Mouse (Mus musculus): ENCODE measurements around the gene Naaladl1. TPM values are rescaled to one million over a fixed set of nuclear protein-coding genes. Genes with fewer than 3 reads are reported as not detected.

Naaladl1 gene
- total and polyA plus RNA-seq, 3 experiments = 0.35 to 1.7 TPM; not detected in 1

DNA sequence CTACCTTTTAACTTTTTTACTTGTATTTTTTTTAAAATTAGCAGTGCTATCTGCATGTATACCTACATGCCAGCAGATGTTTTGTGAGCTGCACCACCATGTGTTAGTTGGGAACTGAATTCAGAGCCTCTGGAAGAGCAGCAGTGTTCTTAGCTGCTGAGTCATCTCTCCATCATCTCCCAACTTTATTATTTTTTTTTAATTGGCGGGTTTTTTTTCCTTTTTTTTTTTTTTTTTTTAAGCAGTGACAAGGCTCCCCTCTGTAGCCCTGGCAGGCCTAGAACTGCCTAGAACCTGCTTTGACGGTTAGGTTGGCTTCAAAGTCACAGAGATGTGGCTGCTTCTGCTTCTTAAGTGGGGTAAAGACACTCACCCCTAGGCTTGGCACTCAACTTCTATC, 19.3 kb downstream of the Naaladl1 start:
- Histone ChIP-seq H3K9me3 (replicated peaks; ENCODE audit: insufficient read depth, low read length) (no peaks in the 10 kb centered on the region), H3K4me1 (ENCODE audit: control insufficient read depth in 1 of 2, insufficient read depth in 2 of 2, low read length in 2 of 2) (peaks cover 3 to 7% of the 10 kb centered on the region in 2 experiments; a peak in 3 of 4 replicates), H3K79me2 (ENCODE audit: control insufficient read depth, insufficient read depth, low read length, poor library complexity) (peaks cover 1% of the 10 kb centered on the region; the same call in 1 of the 2 replicates), H3K27ac (ENCODE audit: control insufficient read depth, low read depth, low read length) (no peak overlapping the region), H3K27me3 (ENCODE audit: control insufficient read depth in 1 of 2, insufficient read depth in 2 of 2, low read length in 2 of 2) (no peaks in the 10 kb centered on the region), H3K36me3 (ENCODE audit: control insufficient read depth in 1 of 2, insufficient read depth in 2 of 2, low read length in 2 of 2) (peaks cover 0 to 12% of the 10 kb centered on the region in 2 experiments; a peak in 2 of 4 replicates), H3K9ac (ENCODE audit: control insufficient read depth, low read depth, low read length, poor library complexity, severe bottlenecking) (no peak overlapping the region), H3K4me3 (ENCODE audit: control insufficient read depth in 1 of 2, insufficient read depth in 1 of 2, low read depth in 2 of 2, low read length in 2 of 2) (no peak overlapping the region)
- TF ChIP-seq MAZ (IDR thresholded peaks at IDR 0.05; ENCODE audit: low read depth, low read length) = no peak
- TF ChIP-seq CTCF (IDR thresholded peaks at IDR 0.05 in 2 of 3, conservative IDR thresholded peaks at IDR 0.05 in 1 of 3; ENCODE audit: control insufficient read depth in 1 of 3, insufficient read depth in 1 of 3, low read depth in 2 of 3, low read length in 3 of 3, poor library complexity in 1 of 3, severe bottlenecking in 1 of 3) = no peak
- no peak for TF ChIP-seq RAD21 (IDR thresholded peaks at IDR 0.05; ENCODE audit: low read depth, low read length)
- no peak for TF ChIP-seq NRF1 (IDR thresholded peaks at IDR 0.05; ENCODE audit: insufficient read depth, low read depth, low read length, poor library complexity, severe bottlenecking)
- TF ChIP-seq NELFE (IDR thresholded peaks at IDR 0.05; ENCODE audit: low read depth, low read length) = no peak
- no peak for TF ChIP-seq BHLHE40 (IDR thresholded peaks at IDR 0.05; ENCODE audit: borderline replicate concordance, low read depth, low read length)
- TF ChIP-seq GATA1 (IDR thresholded peaks at IDR 0.05; ENCODE audit: low read depth, low read length) = no peak
- TF ChIP-seq HCFC1 (IDR thresholded peaks at IDR 0.05; ENCODE audit: low read depth, low read length) = no peak
- TF ChIP-seq USF1 (IDR thresholded peaks at IDR 0.05; ENCODE audit: low read depth, low read length) = no peak
- no peak for TF ChIP-seq MEF2A (IDR thresholded peaks at IDR 0.05; ENCODE audit: extremely low read depth, insufficient replicate concordance, low read depth, low read length, poor library complexity, severe bottlenecking)
- no peak for TF ChIP-seq GABPA (IDR thresholded peaks at IDR 0.05; ENCODE audit: low read depth, low read length)
- TF ChIP-seq CHD1 (IDR thresholded peaks at IDR 0.05; ENCODE audit: low read depth, low read length) = no peak
- no peak for TF ChIP-seq POLR2A (IDR thresholded peaks at IDR 0.05; ENCODE audit: control insufficient read depth in 1 of 2, insufficient read depth in 1 of 2, low read depth in 1 of 2, low read length in 2 of 2, poor library complexity in 1 of 2)
- no peak for TF ChIP-seq ZNF384 (IDR thresholded peaks at IDR 0.05; ENCODE audit: low read depth, low read length)
- no peak for TF ChIP-seq UBTF (IDR thresholded peaks at IDR 0.05; ENCODE audit: borderline replicate concordance, insufficient read depth, low read depth, low read length)
- no peak for TF ChIP-seq POLR2AphosphoS5 (IDR thresholded peaks at IDR 0.05; ENCODE audit: borderline replicate concordance, low read depth, low read length)
- no peak for TF ChIP-seq CHD2 (IDR thresholded peaks at IDR 0.05; ENCODE audit: low read length)
- no peak for TF ChIP-seq TBP (IDR thresholded peaks at IDR 0.05; ENCODE audit: low read depth, low read length)
- DNase-seq (ENCODE audit: low read depth, low spot score) = no peak

DNA sequence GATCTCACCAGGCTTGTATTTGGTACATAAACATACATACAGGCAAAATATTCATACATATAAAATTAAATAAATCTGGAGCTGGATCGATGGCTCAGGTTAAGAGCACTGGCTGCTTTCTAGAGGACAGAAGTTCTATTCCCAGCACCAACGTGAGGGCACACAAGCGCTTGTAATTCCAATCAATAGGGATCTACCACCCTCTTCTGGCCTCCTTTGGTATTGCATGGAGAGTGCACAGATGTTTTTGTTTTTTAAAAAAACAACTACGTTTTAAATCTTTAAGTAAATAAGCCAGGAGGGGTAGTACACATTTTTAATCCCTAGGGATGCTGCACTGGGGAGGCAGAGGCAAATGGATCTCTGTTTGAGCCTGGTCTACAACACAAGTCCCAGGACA, 20.7 kb downstream of the Naaladl1 start:
- peak; percentile 86 for DNase-seq (ENCODE audit: low read depth, low spot score)
- H3K4me3 ChIP-seq (ENCODE audit: control insufficient read depth in 1 of 2, insufficient read depth in 1 of 2, low read depth in 2 of 2, low read length in 2 of 2) = peak overlapping the region in 1 of 2 experiments; percentile 57; a peak in 2 of 4 replicates
- H3K36me3 ChIP-seq (ENCODE audit: control insufficient read depth in 1 of 2, insufficient read depth in 2 of 2, low read length in 2 of 2) = peaks cover 0 to 17% of the 10 kb centered on the region in 2 experiments; a peak in 2 of 4 replicates
- peaks cover 1% of the 10 kb centered on the region; the same call in 1 of the 2 replicates for H3K79me2 ChIP-seq (ENCODE audit: control insufficient read depth, insufficient read depth, low read length, poor library complexity)
- no peaks in the 10 kb centered on the region for H3K27me3 ChIP-seq (ENCODE audit: control insufficient read depth in 1 of 2, insufficient read depth in 2 of 2, low read length in 2 of 2)
- H3K27ac ChIP-seq (ENCODE audit: control insufficient read depth, low read depth, low read length) = no peak overlapping the region
- peaks cover 3 to 19% of the 10 kb centered on the region in 2 experiments; a peak in 3 of 4 replicates for H3K4me1 ChIP-seq (ENCODE audit: control insufficient read depth in 1 of 2, insufficient read depth in 2 of 2, low read length in 2 of 2)
- no peaks in the 10 kb centered on the region for H3K9me3 ChIP-seq (replicated peaks; ENCODE audit: insufficient read depth, low read length)
- H3K9ac ChIP-seq (ENCODE audit: control insufficient read depth, low read depth, low read length, poor library complexity, severe bottlenecking) = peak overlapping the region; percentile 48
- no peak for TF ChIP-seq BHLHE40 (IDR thresholded peaks at IDR 0.05; ENCODE audit: borderline replicate concordance, low read depth, low read length)
- TF ChIP-seq TCF12 (IDR thresholded peaks at IDR 0.05; ENCODE audit: low read depth, low read length) = no peak
- TF ChIP-seq JUND (IDR thresholded peaks at IDR 0.05; ENCODE audit: low read depth, low read length) = no peak
- TF ChIP-seq RAD21 (IDR thresholded peaks at IDR 0.05; ENCODE audit: low read depth, low read length) = peak; percentile 99
- TF ChIP-seq MAZ (IDR thresholded peaks at IDR 0.05; ENCODE audit: low read depth, low read length) = no peak
- TF ChIP-seq HCFC1 (IDR thresholded peaks at IDR 0.05; ENCODE audit: low read depth, low read length) = 0 out of 2 replicates have a peak, but pooled peaks have one; percentile 26
- TF ChIP-seq CTCF (IDR thresholded peaks at IDR 0.05 in 2 of 3, conservative IDR thresholded peaks at IDR 0.05 in 1 of 3; ENCODE audit: control insufficient read depth in 1 of 3, insufficient read depth in 1 of 3, low read depth in 2 of 3, low read length in 3 of 3, poor library complexity in 1 of 3, severe bottlenecking in 1 of 3) = peak; percentile 59 to 95 (median 77)
- TF ChIP-seq GATA1 (IDR thresholded peaks at IDR 0.05; ENCODE audit: low read depth, low read length) = 0 out of 2 replicates have a peak, but pooled peaks have one; percentile 9
- no peak; the same call in 1 of the 2 replicates for TF ChIP-seq MAX (IDR thresholded peaks at IDR 0.05; ENCODE audit: low read length)
- no peak for TF ChIP-seq GABPA (IDR thresholded peaks at IDR 0.05; ENCODE audit: low read depth, low read length)
- peak; percentile 53; the same call in 1 of the 2 replicates for TF ChIP-seq MXI1 (IDR thresholded peaks at IDR 0.05; ENCODE audit: low read depth, low read length)
- no peak for TF ChIP-seq MYB (IDR thresholded peaks at IDR 0.05; ENCODE audit: low read depth, low read length)
- TF ChIP-seq ZNF384 (IDR thresholded peaks at IDR 0.05; ENCODE audit: low read depth, low read length) = peak; percentile 66
- no peak for TF ChIP-seq KAT2A (conservative IDR thresholded peaks at IDR 0.05; ENCODE audit: low read depth, low read length)
- no peak for TF ChIP-seq ZMIZ1 (IDR thresholded peaks at IDR 0.05; ENCODE audit: low read depth, low read length)
- TF ChIP-seq RCOR1 (IDR thresholded peaks at IDR 0.05; ENCODE audit: low read depth, low read length) = 0 out of 2 replicates have a peak, but pooled peaks have one; percentile 37
- peak; percentile 85 for TF ChIP-seq SIN3A (IDR thresholded peaks at IDR 0.05; ENCODE audit: low read length)
- TF ChIP-seq TBP (IDR thresholded peaks at IDR 0.05; ENCODE audit: low read depth, low read length) = peak; percentile 37; the same call in 1 of the 2 replicates
- no peak for TF ChIP-seq MAFK (IDR thresholded peaks at IDR 0.05; ENCODE audit: borderline replicate concordance, low read depth, low read length)
- TF ChIP-seq ZC3H11A (IDR thresholded peaks at IDR 0.05; ENCODE audit: low read depth, low read length) = peak; percentile 86
